Mouse (Mus musculus) naive thymus-derived CD4-positive, alpha-beta T cell, adult 2 months (primary cell): ENCODE data around the gene Arhgap10.

ENCODE experiments used
- DNase-seq: peaks from one replicate; pipeline ENCODE4 v3.0.0-alpha.2; 2011; ENCODE audit warnings: low read depth

Arhgap10 gene

GRCm38 (mm10) chr8:77401934-77402333 lies 115.8 kb downstream of the Arhgap10 start:
- DNase-seq, result no peak

- no peak for DNase-seq
These were observed 116.6 kb downstream of the Arhgap10 start for GRCm38 (mm10) chr8:77401140-77401539.

- no peak for DNase-seq
These were observed 133.7 kb downstream of the Arhgap10 start for GRCm38 (mm10) chr8:77384080-77384479.

GRCm38 (mm10) chr8:77383671-77384070 lies 134.1 kb downstream of the Arhgap10 start:
- peak; percentile 25 for DNase-seq

GRCm38 (mm10) chr8:77380844-77381243 lies 136.9 kb downstream of the Arhgap10 start:
- DNase-seq, result no peak

GRCm38 (mm10) chr8:77379300-77379699 lies 138.5 kb downstream of the Arhgap10 start:
- peak; percentile 56 for DNase-seq

GRCm38 (mm10) chr8:77376451-77376853 lies 141.3 kb downstream of the Arhgap10 start:
- no peak for DNase-seq

- DNase-seq, result no peak
These were observed 141.8 kb downstream of the Arhgap10 start for GRCm38 (mm10) chr8:77375999-77376398.

- no peak for DNase-seq
These were observed 146.7 kb downstream of the Arhgap10 start for GRCm38 (mm10) chr8:77371006-77371405.

GRCm38 (mm10) chr8:77370308-77370707 lies 147.4 kb downstream of the Arhgap10 start:
- no peak for DNase-seq

- no peak for DNase-seq
These were observed 148.1 kb downstream of the Arhgap10 start for GRCm38 (mm10) chr8:77369671-77370070.

- peak; percentile 11 for DNase-seq
These were observed 150.7 kb downstream of the Arhgap10 start for GRCm38 (mm10) chr8:77367091-77367490.

- DNase-seq, result no peak
These were observed 151.3 kb downstream of the Arhgap10 start for GRCm38 (mm10) chr8:77366446-77366845.

- DNase-seq, result no peak
These were observed 151.8 kb downstream of the Arhgap10 start for GRCm38 (mm10) chr8:77365990-77366389.

- DNase-seq, result no peak
These were observed 153.3 kb downstream of the Arhgap10 start for GRCm38 (mm10) chr8:77364472-77364871.

GRCm38 (mm10) chr8:77360853-77361252 lies 156.9 kb downstream of the Arhgap10 start:
- no peak for DNase-seq

- DNase-seq, result no peak
These were observed 157.3 kb downstream of the Arhgap10 start for GRCm38 (mm10) chr8:77360423-77360822.

- no peak for DNase-seq
These were observed 160.6 kb downstream of the Arhgap10 start for GRCm38 (mm10) chr8:77357126-77357525.

- no peak for DNase-seq
These were observed 162.4 kb downstream of the Arhgap10 start for GRCm38 (mm10) chr8:77355344-77355743.

GRCm38 (mm10) chr8:77354189-77354588 lies 163.6 kb downstream of the Arhgap10 start:
- no peak for DNase-seq

- no peak for DNase-seq
These were observed 166.4 kb downstream of the Arhgap10 start for GRCm38 (mm10) chr8:77351177-77351860.

GRCm38 (mm10) chr8:77350121-77350777 lies 167.5 kb downstream of the Arhgap10 start:
- DNase-seq, result no peak

- DNase-seq, result no peak
These were observed 173.8 kb downstream of the Arhgap10 start for GRCm38 (mm10) chr8:77343916-77344315.

GRCm38 (mm10) chr8:77343335-77343734 lies 174.4 kb downstream of the Arhgap10 start:
- DNase-seq, result no peak
